Mouse (Mus musculus): ENCODE data around the gene Gm11627. TPM values are rescaled to one million over a fixed set of nuclear protein-coding genes. Genes with fewer than 3 reads are reported as not detected.

Gm11627 gene
- polyA plus RNA-seq, 1 experiment from 2014 or later, result 9.8 TPM

DNA sequence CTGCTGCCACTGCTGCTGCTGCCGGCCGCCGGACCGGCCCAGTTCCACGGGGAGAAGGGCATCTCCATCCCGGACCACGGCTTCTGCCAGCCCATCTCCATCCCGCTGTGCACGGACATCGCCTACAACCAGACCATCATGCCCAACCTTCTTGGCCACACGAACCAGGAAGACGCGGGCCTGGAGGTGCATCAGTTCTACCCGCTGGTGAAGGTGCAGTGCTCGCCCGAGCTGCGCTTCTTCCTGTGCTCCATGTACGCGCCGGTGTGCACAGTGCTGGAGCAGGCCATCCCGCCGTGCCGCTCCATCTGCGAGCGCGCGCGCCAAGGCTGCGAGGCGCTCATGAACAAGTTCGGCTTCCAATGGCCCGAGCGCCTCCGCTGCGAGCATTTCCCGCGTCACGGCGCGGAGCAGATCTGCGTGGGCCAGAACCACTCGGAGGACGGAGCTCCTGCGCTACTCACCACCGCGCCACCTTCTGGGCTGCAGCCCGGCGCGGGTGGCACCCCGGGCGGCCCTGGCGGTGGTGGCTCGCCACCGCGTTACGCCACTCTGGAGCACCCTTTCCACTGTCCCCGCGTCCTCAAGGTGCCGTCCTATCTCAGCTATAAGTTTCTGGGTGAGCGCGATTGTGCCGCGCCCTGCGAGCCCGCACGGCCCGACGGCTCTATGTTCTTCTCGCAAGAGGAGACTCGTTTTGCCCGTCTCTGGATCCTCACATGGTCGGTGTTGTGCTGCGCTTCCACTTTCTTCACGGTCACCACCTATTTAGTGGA, 25.7 kb upstream of the Gm11627 start:
- peaks cover 19% of the 10 kb centered on the region for H3K4me1 ChIP-seq (ENCODE audit: control insufficient read depth, insufficient read depth, low read length)
- WGBS, result under 1% methylated on average over 60 of the region's 74 CpGs

DNA sequence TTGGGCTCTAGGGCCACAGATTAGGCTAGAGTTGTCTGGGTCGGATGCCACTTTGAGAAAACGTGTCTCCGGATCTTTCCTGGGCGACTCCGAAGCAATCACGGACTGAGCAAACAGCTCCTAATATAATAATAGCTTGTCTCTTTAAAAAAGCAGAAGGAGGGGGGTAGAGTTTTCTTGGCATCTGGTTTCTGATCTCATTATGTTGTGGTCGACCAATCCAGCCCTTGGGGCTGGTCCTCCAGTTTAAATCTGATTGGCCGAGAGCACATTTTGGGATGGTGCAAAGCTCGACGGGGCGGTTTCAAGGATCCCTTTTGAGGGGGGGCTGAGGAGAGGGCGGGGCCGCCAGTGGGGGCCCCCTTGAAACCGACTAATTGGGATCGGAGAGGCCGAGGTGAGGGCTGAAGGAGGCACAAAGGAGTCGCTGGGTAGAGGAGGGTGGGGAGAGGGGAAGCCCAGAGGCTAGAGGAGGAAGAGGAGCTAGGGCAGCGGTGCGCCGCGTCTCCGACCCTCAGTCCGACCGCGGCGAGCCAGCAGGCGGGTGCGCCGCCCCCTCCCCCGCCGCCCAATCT, 24.8 kb upstream of the Gm11627 start, which contains the start of gene Fzd2:
Gene Fzd2, plus strand, starts transcription at position 387 of the 575 bp plus-strand sequence.
- peak; percentile 99 for DNase-seq (ENCODE audit: low spot score)
- peak within 1 kb of the TSS; percentile 91 for H3K4me3 ChIP-seq (ENCODE audit: low read depth, low read length)
- peak within 1 kb of the TSS; percentile 96 for H3K9ac ChIP-seq (ENCODE audit: low read length)
- H3K27ac ChIP-seq (ENCODE audit: low read depth, low read length), result peak within 1 kb of the TSS; percentile 99
- H3K4me2 ChIP-seq (ENCODE audit: low read length), result peak within 1 kb of the TSS; percentile 60
- H3K4me1 ChIP-seq (ENCODE audit: control insufficient read depth, insufficient read depth, low read length), result peaks cover 12% of the 10 kb centered on the region
- H3K36me3 ChIP-seq (ENCODE audit: control insufficient read depth, insufficient read depth, low read length), result no peaks in the 10 kb centered on the region
- 1% methylated on average over 25 of the region's 31 CpGs for WGBS
- H3K9me3 ChIP-seq (replicated peaks; ENCODE audit: control insufficient read depth, low read length), result no peaks in the 10 kb centered on the region
- H3K27me3 ChIP-seq (replicated peaks; ENCODE audit: control insufficient read depth, insufficient read depth, low read length), result no peaks in the 10 kb centered on the region
- peak; percentile 92 for ATAC-seq

More for the DNA sequence above, 25.7 kb upstream of the Gm11627 start:
- Histone ChIP-seq H3K36me3 (ENCODE audit: control insufficient read depth, insufficient read depth, low read length) (no peaks in the 10 kb centered on the region), H3K27me3 (replicated peaks; ENCODE audit: control insufficient read depth, insufficient read depth, low read length) (no peaks in the 10 kb centered on the region), H3K4me3 (ENCODE audit: low read depth, low read length) (peak overlapping the region; percentile 91), H3K4me2 (ENCODE audit: low read length) (peak overlapping the region; percentile 60), H3K9me3 (replicated peaks; ENCODE audit: control insufficient read depth, low read length) (no peaks in the 10 kb centered on the region), H3K9ac (ENCODE audit: low read length) (peak overlapping the region; percentile 96), H3K27ac (ENCODE audit: low read depth, low read length) (peak overlapping the region; percentile 99)
- DNase-seq (ENCODE audit: low spot score) (peak; percentile 65), ATAC-seq (peak; percentile 30)

- Histone ChIP-seq H3K4me3 (ENCODE audit: low read depth, low read length) (peak overlapping the region; percentile 91), H3K4me2 (ENCODE audit: low read length) (peak overlapping the region; percentile 60), H3K36me3 (ENCODE audit: control insufficient read depth, insufficient read depth, low read length) (no peaks in the 10 kb centered on the region), H3K9ac (ENCODE audit: low read length) (peak overlapping the region; percentile 54; the same call in 1 of the 2 replicates), H3K27me3 (replicated peaks; ENCODE audit: control insufficient read depth, insufficient read depth, low read length) (no peaks in the 10 kb centered on the region), H3K9me3 (replicated peaks; ENCODE audit: control insufficient read depth, low read length) (no peaks in the 10 kb centered on the region), H3K4me1 (ENCODE audit: control insufficient read depth, insufficient read depth, low read length) (peaks cover 6% of the 10 kb centered on the region), H3K27ac (ENCODE audit: low read depth, low read length) (peak overlapping the region; percentile 99)
- peak; percentile 79 for ATAC-seq
- 0% methylated on average over 10 of the region's 10 CpGs for WGBS
- DNase-seq (ENCODE audit: low spot score), result peak; percentile 96
Observed at GRCm38 (mm10) chr11:102603496-102603850, 24.2 kb upstream of the Gm11627 start.

DNA sequence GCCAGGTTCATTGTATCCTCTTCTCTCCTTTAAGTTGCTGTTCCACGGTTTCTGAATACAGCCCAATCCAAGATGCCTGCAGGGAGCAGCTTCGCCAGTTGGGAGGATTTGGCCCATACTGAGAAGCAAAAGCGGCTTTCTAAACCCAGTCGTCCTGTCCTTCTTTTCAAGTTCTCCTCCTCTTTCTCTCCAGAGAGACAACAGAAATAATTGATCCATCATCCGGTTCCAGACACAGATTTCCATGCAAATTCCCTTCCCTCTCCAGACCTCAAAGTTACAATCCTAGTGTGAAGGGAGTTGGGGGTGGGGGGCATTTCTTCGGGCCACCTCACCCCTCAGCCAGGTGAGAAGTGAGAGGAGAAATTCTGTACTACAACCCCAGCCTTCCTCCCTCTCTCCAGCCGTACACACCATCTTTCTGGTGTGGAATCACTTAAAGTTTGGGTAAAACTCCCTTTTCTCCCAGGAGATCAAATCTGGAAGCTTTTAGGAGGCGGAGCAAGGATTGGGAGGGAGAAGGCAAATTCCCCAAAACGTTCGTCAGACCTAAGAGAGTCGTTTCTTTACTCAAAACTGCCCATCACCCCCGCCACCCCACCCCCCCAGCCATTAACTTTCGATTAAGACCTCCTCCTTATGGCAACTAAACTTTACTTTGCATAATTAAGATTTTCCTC, 23.7 kb upstream of the Gm11627 start:
- ATAC-seq (no peak; the same call in 1 of the 2 replicates), DNase-seq (ENCODE audit: low spot score) (peak; percentile 52)
- peak overlapping the region; percentile 99 for H3K27ac ChIP-seq (ENCODE audit: low read depth, low read length)
- H3K36me3 ChIP-seq (ENCODE audit: control insufficient read depth, insufficient read depth, low read length), result no peaks in the 10 kb centered on the region
- H3K4me3 ChIP-seq (ENCODE audit: low read depth, low read length), result peak overlapping the region; percentile 91
- H3K4me1 ChIP-seq (ENCODE audit: control insufficient read depth, insufficient read depth, low read length), result peaks cover under 1% of the 10 kb centered on the region
- H3K9ac ChIP-seq (ENCODE audit: low read length), result peak overlapping the region; percentile 54; the same call in 1 of the 2 replicates
- no peaks in the 10 kb centered on the region for H3K27me3 ChIP-seq (replicated peaks; ENCODE audit: control insufficient read depth, insufficient read depth, low read length)
- WGBS, result under 1% methylated on average over 13 of the region's 13 CpGs
- no peaks in the 10 kb centered on the region for H3K9me3 ChIP-seq (replicated peaks; ENCODE audit: control insufficient read depth, low read length)
- H3K4me2 ChIP-seq (ENCODE audit: low read length), result peak overlapping the region; percentile 60

DNA sequence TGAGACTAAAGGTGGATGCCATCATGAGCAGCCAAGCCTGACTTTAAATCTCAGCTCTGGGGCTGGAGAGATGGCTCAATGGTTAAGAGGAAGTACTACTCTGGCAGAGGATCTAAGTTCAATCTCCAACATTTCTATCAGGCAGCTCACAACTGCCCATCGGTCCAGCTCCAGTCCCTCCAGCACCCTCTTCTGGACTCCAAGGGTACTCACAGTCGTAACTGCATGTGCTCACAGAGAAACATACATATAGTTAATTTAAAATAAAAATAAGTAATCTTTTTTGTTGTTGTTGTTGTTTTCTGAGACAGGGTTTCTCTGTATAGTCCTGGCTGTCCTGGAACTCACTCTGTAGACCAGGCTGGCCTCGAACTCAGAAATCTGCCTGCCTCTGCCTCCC, 20.7 kb upstream of the Gm11627 start:
- Histone ChIP-seq H3K4me3 (ENCODE audit: low read depth, low read length) (no peak overlapping the region), H3K27me3 (replicated peaks; ENCODE audit: control insufficient read depth, insufficient read depth, low read length) (no peaks in the 10 kb centered on the region), H3K4me2 (ENCODE audit: low read length) (no peak overlapping the region), H3K9ac (ENCODE audit: low read length) (no peak overlapping the region), H3K9me3 (replicated peaks; ENCODE audit: control insufficient read depth, low read length) (no peaks in the 10 kb centered on the region), H3K36me3 (ENCODE audit: control insufficient read depth, insufficient read depth, low read length) (no peaks in the 10 kb centered on the region), H3K27ac (ENCODE audit: low read depth, low read length) (no peak overlapping the region), H3K4me1 (ENCODE audit: control insufficient read depth, insufficient read depth, low read length) (peaks cover 3% of the 10 kb centered on the region; the same call in 1 of the 2 replicates)
- DNase-seq (ENCODE audit: low spot score) (no peak), ATAC-seq (no peak)
- 88% methylated on average over 3 of the region's 3 CpGs for WGBS

DNA sequence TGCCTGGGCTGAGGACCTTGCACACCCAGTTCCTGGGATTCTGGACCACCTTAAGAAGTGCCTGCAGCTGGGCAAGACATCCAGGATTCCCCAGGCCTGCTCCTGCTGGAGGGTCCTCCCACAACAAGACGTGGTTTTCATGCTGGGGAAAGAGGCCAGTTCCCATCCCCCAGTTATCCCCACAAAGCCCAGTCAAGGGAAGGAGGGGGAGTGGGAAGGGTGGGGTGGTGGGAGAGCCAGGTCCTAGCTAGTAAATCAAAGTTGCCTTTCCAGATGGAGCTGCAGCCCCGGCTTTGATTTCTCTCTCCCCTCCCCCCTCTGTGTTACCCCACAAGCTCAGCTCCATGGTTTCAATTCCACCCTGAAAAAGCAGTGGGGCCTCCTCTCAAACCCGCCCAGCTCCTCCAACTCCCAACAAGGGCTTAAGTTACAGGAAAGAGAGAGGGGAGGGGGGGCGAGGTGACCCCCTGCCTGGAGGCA, 16.1 kb upstream of the Gm11627 start:
- 0 out of 2 replicates have a peak overlapping the region, but pooled peaks have one; percentile 5 for H3K4me2 ChIP-seq (ENCODE audit: low read length)
- DNase-seq (ENCODE audit: low spot score) (peak; percentile 51), ATAC-seq (peak; percentile 44)
- no peaks in the 10 kb centered on the region for H3K9me3 ChIP-seq (replicated peaks; ENCODE audit: control insufficient read depth, low read length)
- H3K27me3 ChIP-seq (replicated peaks; ENCODE audit: control insufficient read depth, insufficient read depth, low read length), result no peaks in the 10 kb centered on the region
- peaks cover 3% of the 10 kb centered on the region; the same call in 1 of the 2 replicates for H3K4me1 ChIP-seq (ENCODE audit: control insufficient read depth, insufficient read depth, low read length)
- H3K9ac ChIP-seq (ENCODE audit: low read length), result no peak overlapping the region
- 2% methylated on average over 4 of the region's 4 CpGs for WGBS
- peak overlapping the region; percentile 1; the same call in 1 of the 2 replicates for H3K27ac ChIP-seq (ENCODE audit: low read depth, low read length)
- no peaks in the 10 kb centered on the region for H3K36me3 ChIP-seq (ENCODE audit: control insufficient read depth, insufficient read depth, low read length)
- no peak overlapping the region for H3K4me3 ChIP-seq (ENCODE audit: low read depth, low read length)

DNA sequence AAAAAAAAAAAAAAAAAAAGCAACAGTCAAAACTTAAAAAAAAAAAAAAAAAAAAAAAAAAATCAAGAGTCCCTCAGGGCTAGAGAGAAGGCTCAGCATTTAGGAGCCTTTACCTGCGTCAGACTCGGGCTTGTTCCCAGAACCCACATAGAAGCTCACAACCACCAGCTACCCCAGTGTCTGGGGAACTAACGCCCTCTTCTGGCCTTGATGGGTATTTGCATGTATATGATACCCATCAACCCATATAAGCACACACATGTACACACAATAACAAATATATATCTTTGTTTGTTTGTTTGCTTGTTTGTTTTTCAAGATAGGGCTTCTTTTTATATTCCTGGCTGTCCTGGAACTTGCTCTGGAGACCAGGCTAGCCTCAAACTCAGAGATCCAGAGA, 8.3 kb upstream of the Gm11627 start:
- Histone ChIP-seq H3K4me2 (ENCODE audit: low read length) (no peak overlapping the region), H3K4me1 (ENCODE audit: control insufficient read depth, insufficient read depth, low read length) (peaks cover 1% of the 10 kb centered on the region), H3K27ac (ENCODE audit: low read depth, low read length) (no peak overlapping the region), H3K4me3 (ENCODE audit: low read depth, low read length) (no peak overlapping the region), H3K9ac (ENCODE audit: low read length) (no peak overlapping the region), H3K36me3 (ENCODE audit: control insufficient read depth, insufficient read depth, low read length) (no peaks in the 10 kb centered on the region), H3K27me3 (replicated peaks; ENCODE audit: control insufficient read depth, insufficient read depth, low read length) (no peaks in the 10 kb centered on the region), H3K9me3 (replicated peaks; ENCODE audit: control insufficient read depth, low read length) (no peaks in the 10 kb centered on the region)
- no peak for DNase-seq (ENCODE audit: low spot score)
- no peak for ATAC-seq
- 61% methylated on average over 3 of the region's 3 CpGs for WGBS

GRCm38 (mm10) chr11:102586445-102587130, 7.3 kb upstream of the Gm11627 start:
- Histone ChIP-seq H3K4me3 (ENCODE audit: low read depth, low read length) (no peak overlapping the region), H3K36me3 (ENCODE audit: control insufficient read depth, insufficient read depth, low read length) (no peaks in the 10 kb centered on the region), H3K4me1 (ENCODE audit: control insufficient read depth, insufficient read depth, low read length) (peaks cover 6% of the 10 kb centered on the region), H3K4me2 (ENCODE audit: low read length) (no peak overlapping the region), H3K9me3 (replicated peaks; ENCODE audit: control insufficient read depth, low read length) (no peaks in the 10 kb centered on the region), H3K27me3 (replicated peaks; ENCODE audit: control insufficient read depth, insufficient read depth, low read length) (no peaks in the 10 kb centered on the region), H3K9ac (ENCODE audit: low read length) (no peak overlapping the region), H3K27ac (ENCODE audit: low read depth, low read length) (no peak overlapping the region)
- no peak for ATAC-seq
- 91% methylated on average over 4 of the region's 4 CpGs for WGBS
- no peak for DNase-seq (ENCODE audit: low spot score)
